Mouse (Mus musculus) cerebellum, adult 2 months (tissue): ENCODE measurements around the gene Aven. TPM values are rescaled to one million over a fixed set of nuclear protein-coding genes. Genes with fewer than 3 reads are reported as not detected.

Experiments used
- DNase-seq, 2 experiments: peaks; one replicate each; pipeline ENCODE4 v3.0.0; 2021
- H3K27ac ChIP-seq: fragments of 200-500 bp; 2 replicates; pipeline ENCODE4 v1.5.1; 2012; ENCODE audit warnings: low read length, control low read depth, inconsistent platforms; ENCODE audit not compliant: insufficient read depth
- H3K27me3 ChIP-seq: fragments of 200-500 bp; 2 replicates; pipeline ENCODE4 v1.6.1; 2012; ENCODE audit warnings: inconsistent platforms, mild to moderate bottlenecking, low read length, moderate library complexity; ENCODE audit not compliant: control insufficient read depth, insufficient read depth
- H3K4me1 ChIP-seq: fragments of 200-500 bp; 2 replicates; pipeline ENCODE4 v1.6.1; 2011; ENCODE audit warnings: low read length; ENCODE audit not compliant: control insufficient read depth, insufficient read depth
- H3K4me3 ChIP-seq: fragments of 200-500 bp; replicated peaks from 2 replicates; pipeline ENCODE3; 2011; ENCODE audit warnings: mild to moderate bottlenecking, low read depth, low read length, control low read depth; ENCODE audit not compliant: insufficient read depth
- CTCF ChIP-seq: fragments of 200-500 bp; IDR thresholded peaks from 2 replicates; pipeline ENCODE4 v1.5.1; 2011; ENCODE audit warnings: low read depth, mild to moderate bottlenecking, control low read depth, low read length, moderate library complexity, borderline replicate concordance; ENCODE audit not compliant: insufficient read depth
- POLR2A ChIP-seq: fragments of 200-500 bp; IDR thresholded peaks from 2 replicates; pipeline ENCODE4 v1.6.1; 2011; ENCODE audit warnings: low read length, control low read depth, borderline replicate concordance; ENCODE audit not compliant: insufficient read depth
- WGBS: fragments of 180-500 bp; shearing (Covaris S2); methylation state at CpG from one replicate; pipeline ENCODE4 v1.1.7; 2018; 5-methylcytosine and 5-hydroxymethylcytosine counted together
- polyA plus RNA-seq: library from polyadenylated mRNA; depleted of rRNA; stranded (reverse); fragments of >200 nt; gene quantifications from 2 replicates; pipeline ENCODE4 v1.2.3, GENCODE M21; 2012

The Aven gene
- polyA plus RNA-seq, 1 experiment = 19.1 TPM

GRCm38 (mm10) chr2:112481564-112481963 is 11.2 kb upstream of the Aven start:
- H3K27ac ChIP-seq = no peak overlapping the region
- no peak overlapping the region for H3K4me3 ChIP-seq
- peak; percentile 13; the same call in 1 of the 2 replicates for TF ChIP-seq CTCF
- TF ChIP-seq POLR2A = no peak
- WGBS = 0% methylated on average over 2 of the region's 2 CpGs
- DNase-seq = no peak
- no peaks in the 10 kb centered on the region for H3K27me3 ChIP-seq
- no peaks in the 10 kb centered on the region for H3K4me1 ChIP-seq

GRCm38 (mm10) chr2:112482533-112483333 is 10.0 kb upstream of the Aven start:
- DNase-seq = no peak
- no peak for TF ChIP-seq POLR2A
- no peak for TF ChIP-seq CTCF
- no peak overlapping the region for H3K27ac ChIP-seq
- H3K4me1 ChIP-seq = no peaks in the 10 kb centered on the region
- no peak overlapping the region for H3K4me3 ChIP-seq
- H3K27me3 ChIP-seq = no peaks in the 10 kb centered on the region
- 56% methylated on average over 5 of the region's 5 CpGs for WGBS

DNA sequence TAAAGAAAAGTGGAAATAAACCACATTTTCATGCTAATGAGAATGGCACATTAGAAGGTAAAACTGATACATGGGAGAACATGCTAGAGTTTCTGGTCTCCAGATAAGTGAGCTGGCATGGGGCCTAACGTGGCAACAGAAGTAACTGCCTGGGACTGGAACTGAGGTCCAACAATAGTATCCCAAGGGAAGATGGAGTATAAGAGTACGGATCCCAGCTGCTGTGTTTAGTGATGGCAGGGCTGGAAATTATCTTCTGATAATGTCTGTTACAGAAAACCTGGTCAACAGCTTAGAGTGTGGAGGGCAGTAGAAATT is 9.5 kb upstream of the Aven start:
- no peak overlapping the region for H3K27ac ChIP-seq
- WGBS = 24% methylated on average over 2 of the region's 2 CpGs
- TF ChIP-seq CTCF = no peak

GRCm38 (mm10) chr2:112484886-112485285 is 7.9 kb upstream of the Aven start:
- Histone ChIP-seq H3K27ac (no peak overlapping the region), H3K4me3 (no peak overlapping the region), H3K4me1 (no peaks in the 10 kb centered on the region), H3K27me3 (no peaks in the 10 kb centered on the region)
- no peak for TF ChIP-seq CTCF
- TF ChIP-seq POLR2A = no peak
- no peak for DNase-seq
- 78% methylated on average over 2 of the region's 2 CpGs for WGBS

More for the DNA sequence above, 9.5 kb upstream of the Aven start:
- Histone ChIP-seq H3K4me3 (no peak overlapping the region), H3K4me1 (no peaks in the 10 kb centered on the region), H3K27me3 (no peaks in the 10 kb centered on the region)
- no peak for DNase-seq

DNA sequence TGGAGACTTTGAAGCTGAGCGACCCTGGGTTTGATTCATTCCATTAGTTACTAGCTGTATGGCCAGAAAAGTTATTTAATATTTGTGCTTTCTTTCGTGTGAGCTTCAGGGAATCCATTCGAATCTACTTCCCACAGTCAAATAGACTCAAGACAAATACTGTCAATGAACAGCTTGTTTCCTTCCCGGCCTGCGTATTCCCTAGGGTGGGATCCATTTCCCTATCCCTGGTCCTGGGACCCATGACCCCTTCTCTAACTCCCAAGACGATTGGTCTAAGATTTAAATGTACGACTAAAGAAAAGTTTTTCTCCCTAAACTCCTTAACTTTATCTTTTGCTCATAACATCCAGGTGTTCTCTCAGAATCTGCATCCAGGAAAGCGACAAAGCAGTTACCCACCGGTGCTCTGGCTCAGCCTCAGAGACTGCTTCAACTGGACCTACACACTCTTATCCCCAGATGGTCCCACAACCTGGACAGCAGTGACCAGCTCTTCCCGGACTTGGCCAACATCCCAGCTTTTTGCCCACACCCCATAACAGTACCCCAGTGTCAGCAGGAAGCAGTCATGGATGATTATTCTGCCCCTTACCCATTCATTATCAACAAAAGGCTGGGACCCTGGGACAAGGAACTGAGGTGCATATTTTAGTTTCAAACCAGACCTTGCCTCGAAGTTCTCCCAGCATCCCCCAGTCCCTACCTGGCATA is 2.1 kb upstream of the Aven start:
- Histone ChIP-seq H3K27ac (no peak overlapping the region), H3K27me3 (no peaks in the 10 kb centered on the region), H3K4me3 (no peak overlapping the region), H3K4me1 (no peaks in the 10 kb centered on the region; the same call in 1 of the 2 replicates)
- no peak for DNase-seq
- 66% methylated on average over 11 of the region's 11 CpGs for WGBS
- TF ChIP-seq CTCF (no peak), POLR2A (no peak)

GRCm38 (mm10) chr2:112491629-112492028 is 1.1 kb upstream of the Aven start:
- Histone ChIP-seq H3K27ac (no peak overlapping the region), H3K27me3 (no peaks in the 10 kb centered on the region), H3K4me3 (no peak overlapping the region), H3K4me1 (no peaks in the 10 kb centered on the region; the same call in 1 of the 2 replicates)
- 60% methylated on average over 5 of the region's 5 CpGs for whole genome bisulfite sequencing
- DNase-seq = no peak
- TF ChIP-seq POLR2A = no peak
- no peak for TF ChIP-seq CTCF

DNA sequence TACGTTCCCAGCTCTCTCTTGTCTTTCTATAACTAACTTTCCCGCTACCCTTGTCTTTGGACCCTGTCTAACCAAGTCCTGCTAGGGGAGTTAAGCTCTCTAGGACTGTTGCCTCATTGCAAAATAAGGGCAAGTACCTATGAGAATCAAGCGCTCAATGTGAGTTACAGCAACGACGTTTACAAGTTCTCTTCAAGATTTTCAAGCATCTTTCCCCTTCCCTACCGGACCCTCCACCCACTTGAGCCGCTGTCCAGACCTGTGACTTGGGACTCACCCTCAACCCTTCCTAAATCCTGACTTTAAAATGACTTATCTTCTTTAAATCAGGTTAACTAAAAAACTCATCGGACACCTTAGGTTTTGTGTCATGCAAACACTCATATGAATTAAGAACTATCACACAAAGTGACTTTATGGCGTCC is 321 bp upstream of the Aven start:
- WGBS = 6% methylated on average over 9 of the region's 9 CpGs
- no peak for DNase-seq
- TF ChIP-seq POLR2A (no peak), CTCF (no peak)
- Histone ChIP-seq H3K27me3 (no peaks in the 10 kb centered on the region), H3K4me3 (peak overlapping the region; percentile 91), H3K27ac (peak overlapping the region; percentile 73; the same call in 1 of the 2 replicates), H3K4me1 (no peaks in the 10 kb centered on the region; the same call in 1 of the 2 replicates)
